Mouse (Mus musculus): ENCODE results near the gene Gm10322.

The Gm10322 gene

DNA sequence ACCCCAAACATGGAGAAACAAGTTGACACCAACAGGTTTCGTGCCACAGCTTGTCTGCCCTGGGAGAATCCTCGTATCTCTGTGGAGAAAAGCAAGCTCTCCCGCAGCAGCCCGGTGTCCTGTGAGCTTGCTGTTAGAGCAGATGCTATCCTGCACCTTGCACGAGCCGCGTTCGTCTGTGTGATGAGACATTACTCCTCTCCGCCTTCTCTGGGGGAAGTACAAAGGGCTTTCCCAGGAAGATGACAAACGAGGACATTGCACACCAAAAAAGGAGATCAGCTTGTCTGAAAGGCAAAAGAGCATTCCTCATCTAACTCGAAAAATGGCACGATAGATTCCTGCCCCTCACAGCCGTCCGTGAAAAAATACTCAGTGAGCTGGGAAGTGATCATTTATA lies 13.0 kb upstream of the Gm10322 start:
- DNase-seq, result no peak

DNA sequence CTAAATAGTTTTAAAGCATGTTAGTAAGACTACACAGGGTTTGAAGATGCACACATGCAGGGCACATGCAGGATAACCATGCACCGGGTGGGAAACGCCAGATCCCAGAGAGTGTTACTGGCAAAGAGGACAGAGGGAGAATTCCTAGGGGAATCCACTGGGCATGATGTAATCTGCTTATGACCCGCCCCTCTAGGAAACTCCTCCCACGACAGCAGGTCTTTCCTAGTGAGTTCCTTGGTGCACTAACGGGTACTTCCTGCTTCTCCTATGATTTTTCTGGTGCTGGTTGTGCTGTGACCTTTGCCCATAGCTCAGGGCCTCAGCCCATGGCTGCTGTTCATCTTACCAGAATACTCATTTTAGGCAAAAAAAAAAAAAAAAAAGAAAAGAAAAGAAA lies 12.0 kb upstream of the Gm10322 start:
- DNase-seq, result no peak

DNA sequence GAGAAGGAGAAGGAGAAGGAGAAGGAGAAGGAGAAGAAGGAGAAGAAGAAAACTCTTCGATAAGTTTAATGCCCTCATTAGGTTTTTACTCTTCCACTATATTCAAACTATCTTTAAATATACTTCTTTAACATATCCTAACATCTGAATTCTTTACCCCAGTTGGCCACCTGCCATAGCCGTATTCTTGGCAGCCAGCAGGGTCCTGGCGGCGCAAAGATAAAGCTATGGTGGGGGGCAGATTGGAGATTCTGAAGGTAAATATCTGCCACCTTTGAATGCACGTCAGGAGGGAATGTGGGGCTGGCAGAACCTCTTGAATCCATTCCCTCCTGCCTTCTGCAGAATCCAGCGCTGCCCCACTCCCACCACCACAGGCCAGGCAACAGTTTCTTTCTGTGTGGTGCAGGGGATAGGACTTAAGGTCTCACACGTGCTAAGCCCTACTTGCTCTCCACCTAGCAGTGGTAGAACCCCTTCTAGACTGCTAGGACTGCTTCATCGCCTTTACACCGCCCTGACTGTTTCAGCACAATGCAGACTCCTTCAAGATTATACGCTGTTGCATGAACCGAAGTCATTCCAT lies 10.9 kb upstream of the Gm10322 start:
- no peak for DNase-seq

GRCm38 (mm10) chr10:59613276-59613675 lies 2.6 kb upstream of the Gm10322 start:
- DNase-seq, result no peak

- DNase-seq, result no peak
These were observed 1.7 kb upstream of the Gm10322 start for GRCm38 (mm10) chr10:59614141-59614540.

- DNase-seq, result no peak
These were observed 452 bp upstream of the Gm10322 start for GRCm38 (mm10) chr10:59615411-59615810.

DNA sequence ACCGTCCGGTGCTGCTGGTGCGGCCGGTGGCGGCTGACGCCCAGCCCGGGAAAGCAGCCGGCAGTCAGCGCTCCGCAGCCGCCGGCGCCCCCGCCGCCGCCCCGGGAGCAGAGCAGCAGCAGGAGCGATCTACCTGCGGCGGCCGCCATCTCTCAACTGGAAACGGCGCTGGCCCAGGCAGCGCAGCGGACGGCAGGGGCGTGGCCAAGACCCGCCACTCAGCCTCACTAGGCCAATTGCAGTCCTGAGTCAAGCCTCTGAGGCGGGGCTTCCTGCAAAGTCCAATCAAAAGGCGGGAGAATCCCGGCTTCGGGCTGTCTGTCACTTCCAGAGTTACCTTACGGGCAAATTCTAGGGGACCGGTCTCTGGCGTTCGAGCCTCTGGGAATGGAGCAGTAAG lies 659 bp downstream of the Gm10322 start, which contains the start of gene Mcu:
Mcu (minus strand) TSS at position 171 of the 400 bp plus-strand sequence.
- peak; percentile 95 for DNase-seq

DNA sequence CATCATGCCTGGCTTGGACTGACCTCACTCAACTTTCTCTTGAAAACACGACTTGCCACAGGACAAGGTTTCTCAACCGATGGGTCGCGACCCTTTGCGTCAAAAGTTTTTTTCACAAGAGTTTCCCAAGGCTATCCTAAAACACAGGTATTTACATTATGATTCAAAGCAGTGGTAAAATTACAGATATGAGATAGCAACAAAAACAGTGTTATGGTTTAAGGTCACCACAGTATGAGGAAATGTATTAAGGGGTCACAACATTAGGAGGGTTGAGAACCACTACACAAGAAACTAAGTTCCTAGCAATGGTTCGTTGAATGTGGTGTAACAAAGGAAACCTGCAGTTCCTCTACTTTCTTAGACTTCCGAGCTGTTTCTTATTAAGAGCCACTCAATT lies 1.9 kb downstream of the Gm10322 start:
- no peak for DNase-seq

DNA sequence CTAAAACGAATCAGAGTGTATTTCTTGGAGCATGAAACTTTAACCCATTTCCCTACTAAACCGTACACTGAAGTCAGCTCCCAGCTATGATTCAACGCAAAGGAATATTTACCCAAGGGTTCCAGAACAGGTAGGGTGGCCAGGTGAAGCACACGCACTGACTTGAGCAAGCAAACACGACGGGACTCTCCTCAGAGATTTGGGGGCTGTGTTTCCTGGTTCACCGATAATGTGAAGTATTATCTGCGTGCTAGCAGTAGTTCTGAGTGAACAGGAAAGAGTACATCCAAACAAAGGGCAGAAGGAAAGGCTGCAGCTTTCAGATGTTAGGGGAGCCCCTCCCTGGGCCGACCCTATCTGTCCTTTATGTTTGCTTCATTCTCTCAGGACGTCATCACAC lies 5.5 kb downstream of the Gm10322 start:
- DNase-seq, result no peak

GRCm38 (mm10) chr10:59623496-59623895 lies 7.6 kb downstream of the Gm10322 start:
- DNase-seq, result no peak

- DNase-seq, result no peak
These were observed 13.0 kb downstream of the Gm10322 start for GRCm38 (mm10) chr10:59628641-59629505.

DNA sequence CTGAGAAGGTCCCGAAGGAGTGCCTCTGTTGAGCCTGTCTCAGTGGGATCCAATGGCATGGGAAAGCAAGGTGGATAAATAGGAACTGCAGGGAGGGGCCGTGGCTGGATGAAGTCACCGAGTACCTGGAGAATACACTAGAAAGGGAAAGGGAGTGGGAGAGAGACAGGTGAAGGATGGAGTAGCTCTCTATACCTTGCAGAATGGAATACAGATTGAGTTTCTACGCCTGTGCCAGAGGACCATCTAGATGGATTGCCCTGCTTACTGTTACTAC lies 13.6 kb downstream of the Gm10322 start:
- no peak for DNase-seq

- DNase-seq, result no peak
These were observed 20.2 kb downstream of the Gm10322 start for GRCm38 (mm10) chr10:59636048-59636447.

DNA sequence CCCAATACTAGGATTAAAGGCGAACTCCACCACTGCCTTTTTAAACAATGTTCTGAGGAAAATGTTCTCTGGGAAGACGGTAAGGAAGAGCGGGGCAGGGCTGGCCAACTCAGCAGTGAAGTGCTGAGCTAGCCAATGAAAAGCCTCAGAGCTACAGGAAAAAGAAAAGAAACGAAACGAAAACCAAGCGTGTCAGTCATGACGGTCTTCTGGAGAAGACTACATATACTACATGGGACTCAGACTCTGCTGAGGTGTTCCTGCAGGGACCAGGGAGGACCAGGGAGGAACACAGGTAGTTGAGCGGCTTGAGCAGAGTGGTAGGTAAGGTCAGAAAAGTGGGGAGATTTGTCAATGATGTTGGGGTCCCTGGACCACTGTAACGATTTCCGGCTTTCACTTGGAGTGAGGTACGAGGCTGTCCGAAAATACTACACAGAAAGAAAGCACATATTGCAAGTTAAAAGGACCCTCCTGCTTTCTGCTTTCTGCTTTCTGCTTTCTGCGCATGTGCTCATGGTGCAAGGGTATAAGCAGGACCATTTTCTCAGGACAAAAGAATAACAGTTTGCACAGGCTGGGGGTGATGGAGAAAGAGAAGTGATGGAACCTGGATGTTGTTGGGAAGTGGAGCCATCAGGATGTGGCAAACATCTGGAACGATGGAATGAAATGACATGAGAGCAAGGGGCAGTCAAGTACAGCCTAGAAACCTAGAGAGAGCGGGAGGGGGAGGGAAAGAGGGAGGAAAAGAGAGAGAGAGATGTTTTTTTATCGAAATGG lies 21.1 kb downstream of the Gm10322 start:
- peak; percentile 5 to 7 for DNase-seq

DNA sequence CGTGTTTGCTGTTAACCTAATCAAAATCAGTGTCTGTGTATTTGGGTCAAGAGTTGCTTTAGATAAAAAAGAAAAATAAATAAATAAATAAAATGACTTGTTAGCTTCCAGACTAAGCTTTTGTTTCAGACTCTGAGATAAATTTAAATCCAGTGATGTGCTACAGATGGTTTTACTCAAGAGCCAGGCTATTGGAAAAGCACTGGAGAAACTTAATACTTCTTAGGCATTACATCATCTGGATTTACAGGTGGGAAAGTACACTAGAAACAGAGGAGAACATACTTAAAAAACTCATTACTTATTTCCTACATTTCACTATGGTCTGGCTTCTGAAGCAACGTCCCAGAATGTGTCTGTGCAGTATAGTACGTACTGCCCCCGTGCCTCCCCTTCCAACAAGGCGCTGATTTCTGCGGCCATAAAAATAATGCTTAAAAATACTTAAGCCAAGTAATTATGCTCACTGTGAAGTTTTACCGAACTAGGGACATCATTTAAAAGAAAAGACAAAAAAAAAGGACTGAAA lies 21.8 kb downstream of the Gm10322 start:
- no peak for DNase-seq

DNA sequence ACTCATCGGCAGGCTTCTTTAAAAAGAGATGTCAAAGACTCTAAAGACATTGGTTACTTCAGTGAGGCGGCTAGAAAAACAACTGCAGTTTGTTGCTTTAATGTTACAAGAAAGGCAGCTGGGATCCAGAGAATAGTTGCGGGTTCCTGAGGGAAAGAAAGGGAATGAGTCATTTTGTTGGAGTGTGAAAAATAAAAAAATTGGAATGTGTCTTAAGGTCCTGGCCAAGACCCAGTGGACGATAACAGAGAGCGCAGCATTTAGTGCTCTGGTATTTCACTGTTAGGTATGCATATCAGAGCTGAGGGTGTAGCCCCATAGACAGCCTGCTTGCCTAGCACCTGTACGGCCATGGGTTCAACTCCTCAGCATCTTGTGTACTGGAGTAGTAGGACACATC lies 22.7 kb downstream of the Gm10322 start:
- DNase-seq, result no peak

DNA sequence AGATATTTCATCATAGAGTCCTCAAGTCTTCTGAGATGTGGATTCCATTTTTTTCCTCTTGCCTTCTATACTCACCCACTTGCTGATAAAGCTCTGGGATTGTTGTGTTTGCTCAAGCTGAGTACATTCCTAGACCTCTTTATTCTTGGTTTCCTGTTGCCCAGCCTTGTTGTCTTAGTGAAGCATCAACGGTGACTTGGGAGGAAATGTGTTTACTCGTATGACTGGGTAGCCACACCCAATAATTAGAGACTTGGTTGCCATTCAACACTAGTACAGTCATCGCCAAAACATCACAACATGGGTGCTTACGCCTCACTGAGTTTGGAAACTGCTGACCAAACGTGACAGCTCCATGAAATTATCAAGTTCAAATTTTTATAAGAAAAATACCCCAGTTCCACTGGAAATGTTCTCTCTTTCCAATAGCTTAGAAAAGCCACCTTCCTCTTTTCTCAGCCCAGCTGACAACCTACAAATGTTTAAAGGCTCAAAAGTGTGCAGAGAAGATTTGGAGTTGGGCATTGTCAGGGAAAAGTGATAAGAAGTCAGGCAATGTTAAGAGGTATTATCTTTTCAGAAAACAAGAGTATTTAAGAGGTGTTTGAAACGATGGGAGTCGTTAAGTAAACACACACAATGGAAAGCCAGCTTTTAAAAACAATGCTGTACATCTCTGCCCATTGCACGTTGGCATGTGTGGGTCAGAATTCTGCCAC lies 27.0 kb downstream of the Gm10322 start:
- DNase-seq, result no peak

DNA sequence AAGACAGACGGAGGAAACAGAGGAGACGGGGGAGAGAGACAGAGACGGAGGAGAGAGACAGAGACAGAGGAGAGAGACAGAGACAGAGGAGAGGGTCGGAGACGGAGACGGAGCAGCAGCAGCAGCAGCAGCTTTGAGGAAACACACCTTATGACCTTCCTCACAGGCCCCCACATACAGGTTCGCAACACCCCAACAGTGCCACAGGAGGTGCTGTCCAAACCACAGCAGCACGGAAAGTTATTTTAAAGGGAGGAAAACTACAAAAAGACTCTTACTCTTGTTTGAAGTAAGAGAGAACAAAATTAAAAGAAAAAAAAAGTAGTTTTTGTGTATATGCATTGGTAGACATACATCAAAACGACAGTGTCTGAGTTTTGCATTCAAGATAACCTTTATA lies 27.8 kb downstream of the Gm10322 start:
- DNase-seq, result no peak

GRCm38 (mm10) chr10:59644710-59645109 lies 28.8 kb downstream of the Gm10322 start:
- DNase-seq, result no peak

GRCm38 (mm10) chr10:59645153-59645552 lies 29.3 kb downstream of the Gm10322 start:
- peak in 1 of 2 experiments; percentile 6 for DNase-seq

DNA sequence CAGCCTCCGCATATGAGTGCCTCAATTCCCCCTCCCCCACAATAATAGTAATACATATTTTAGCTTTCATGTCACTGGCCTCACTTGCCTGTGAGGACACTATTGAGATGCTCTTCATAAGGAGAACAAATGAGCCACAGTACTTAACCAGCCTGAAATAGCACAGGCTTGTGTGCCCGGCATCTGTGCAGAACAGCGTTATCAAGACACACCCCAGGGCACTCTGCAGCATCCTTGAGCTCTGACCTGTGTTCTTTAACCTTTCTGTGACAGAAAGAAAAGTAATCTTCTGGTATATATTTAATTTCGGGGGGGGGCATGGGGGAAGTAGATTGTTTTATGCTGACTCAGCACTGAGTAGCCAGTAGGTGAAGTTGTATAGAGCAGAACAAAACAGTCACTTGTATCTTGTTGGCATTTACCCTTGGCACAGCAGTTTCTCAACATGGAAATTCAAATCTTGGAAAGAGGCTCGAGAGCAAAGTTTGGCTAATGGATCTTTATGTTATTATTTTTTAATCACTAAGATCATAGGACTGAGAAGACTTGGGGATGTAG lies 31.0 kb downstream of the Gm10322 start:
- no peak for DNase-seq

GRCm38 (mm10) chr10:59656799-59657198 lies 40.9 kb downstream of the Gm10322 start:
- DNase-seq, result no peak

DNA sequence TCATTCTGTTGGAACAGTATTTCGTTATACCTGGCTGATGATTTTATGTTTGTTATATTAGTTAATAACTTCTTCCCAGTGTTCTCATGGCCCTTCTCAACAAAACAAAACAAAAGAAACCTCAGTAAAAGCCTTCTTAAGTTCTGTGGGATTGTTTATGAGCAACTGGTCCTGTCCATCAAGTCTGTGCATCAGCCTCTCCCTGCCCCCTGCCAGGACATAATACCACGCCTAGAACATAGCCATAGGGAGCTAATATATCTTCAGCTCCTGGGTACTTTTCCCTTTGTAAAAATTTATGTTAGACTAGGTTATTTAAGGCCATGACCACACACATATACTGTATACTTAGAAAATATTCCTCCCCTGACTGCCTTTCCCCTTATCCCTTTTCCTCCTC lies 48.9 kb downstream of the Gm10322 start:
- DNase-seq, result no peak

All from B cell, adult 2 months (primary cell).